Mouse (Mus musculus) CH12.LX (cell line): ENCODE data around the gene 4930447C04Rik. TPM values are rescaled to one million over a fixed set of nuclear protein-coding genes. Genes with fewer than 3 reads are reported as not detected.

Experiments used
- DNase-seq: peaks from one replicate; pipeline ENCODE4 v3.0.0-alpha.2; 2013; ENCODE audit errors: extremely low read depth
- H3K27ac ChIP-seq: 2 replicates; pipeline ENCODE4 v1.5.1; 2012; ENCODE audit warnings: low read depth, mild to moderate bottlenecking, control low read depth, moderate library complexity; ENCODE audit not compliant: insufficient read depth
- H3K27me3 ChIP-seq: replicated peaks from 2 replicates; pipeline ENCODE3; 2012; ENCODE audit warnings: inconsistent platforms
- H3K36me3 ChIP-seq, 2 experiments: replicated peaks in 1 of 2; 2 replicates each; pipeline versions ENCODE3 to v1.6.1; 2012; ENCODE audit warnings: inconsistent platforms in 1 of 2, low read length in 1 of 2, mild to moderate bottlenecking in 1 of 2, mixed read lengths in 1 of 2, moderate library complexity in 1 of 2; ENCODE audit not compliant: control insufficient read depth in 1 of 2, insufficient read depth in 1 of 2
- H3K4me1 ChIP-seq, 2 experiments: 2 replicates each; pipeline ENCODE4 v1.6.1; 2012; ENCODE audit warnings: inconsistent platforms in 1 of 2, moderate library complexity in 1 of 2; ENCODE audit not compliant: insufficient read depth in 2 of 2, control insufficient read depth in 1 of 2
- H3K4me2 ChIP-seq: 2 replicates; pipeline ENCODE4 v1.6.1; 2012; ENCODE audit warnings: low read depth, mild to moderate bottlenecking, control low read depth; ENCODE audit not compliant: poor library complexity, insufficient read depth, severe bottlenecking
- H3K4me3 ChIP-seq, 3 experiments: fragments of 150-350 bp in 1 of 3; sonication (generic) in 1 of 3; replicated peaks in 1 of 3; 2 replicates each; pipeline versions ENCODE3 to v1.5.1; 2011 to 2012; ENCODE audit warnings: low read depth in 2 of 3, low read length in 2 of 3, mild to moderate bottlenecking in 2 of 3, moderate library complexity in 2 of 3, control low read depth in 1 of 3, improper control_type of control experiment in 1 of 3, inconsistent platforms in 1 of 3, mixed read lengths in 1 of 3; ENCODE audit not compliant: poor library complexity in 1 of 3
- H3K79me2 ChIP-seq: replicated peaks from 2 replicates; pipeline ENCODE4 v1.6.1; 2012; ENCODE audit warnings: mild to moderate bottlenecking, moderate library complexity; ENCODE audit not compliant: control insufficient read depth, poor library complexity, insufficient read depth, severe bottlenecking; ENCODE audit errors: extremely low read depth
- H3K9ac ChIP-seq: 2 replicates; pipeline ENCODE4 v1.6.1; 2012; ENCODE audit warnings: low read depth, mild to moderate bottlenecking, control low read depth, moderate library complexity; ENCODE audit not compliant: insufficient read depth
- H3K9me3 ChIP-seq: replicated peaks from 2 replicates; pipeline ENCODE3; 2012; ENCODE audit warnings: low read length, inconsistent platforms, mixed read lengths
- CHD2 ChIP-seq: IDR thresholded peaks from 2 replicates; pipeline ENCODE4 v1.6.1; 2011; ENCODE audit warnings: low read length, improper control_type of control experiment
- E2F4 ChIP-seq: IDR thresholded peaks from 2 replicates; pipeline ENCODE4 v1.6.1; 2011; ENCODE audit warnings: low read depth, low read length, improper control_type of control experiment; ENCODE audit not compliant: insufficient replicate concordance
- ELF1 ChIP-seq: IDR thresholded peaks from 2 replicates; pipeline ENCODE4 v1.6.1; 2014; ENCODE audit warnings: low read depth, mild to moderate bottlenecking, inconsistent platforms, low read length, improper control_type of control experiment
- EP300 ChIP-seq: IDR thresholded peaks from 2 replicates; pipeline ENCODE4 v1.6.1; 2011; ENCODE audit warnings: low read length, improper control_type of control experiment
- ETS1 ChIP-seq: conservative IDR thresholded peaks from 2 replicates; pipeline ENCODE4 v1.6.1; 2012; ENCODE audit warnings: low read depth, mild to moderate bottlenecking, inconsistent platforms, low read length, improper control_type of control experiment, moderate library complexity
- GABPA ChIP-seq: IDR thresholded peaks from 2 replicates; pipeline ENCODE4 v1.6.1; 2012; ENCODE audit warnings: low read depth, low read length, improper control_type of control experiment, inconsistent platforms; ENCODE audit not compliant: insufficient replicate concordance
- HCFC1 ChIP-seq: IDR thresholded peaks from 2 replicates; pipeline ENCODE4 v1.6.1; 2012; ENCODE audit warnings: low read depth, mild to moderate bottlenecking, inconsistent platforms, low read length, improper control_type of control experiment
- IRF4 ChIP-seq: IDR thresholded peaks from 2 replicates; pipeline ENCODE4 v1.6.1; 2014; ENCODE audit warnings: low read depth, mild to moderate bottlenecking, inconsistent platforms, low read length, improper control_type of control experiment
- JUN ChIP-seq: IDR thresholded peaks from 2 replicates; pipeline ENCODE4 v1.6.1; 2011; ENCODE audit warnings: low read depth, mild to moderate bottlenecking, low read length, improper control_type of control experiment, moderate library complexity; ENCODE audit not compliant: insufficient read depth
- JUND ChIP-seq: conservative IDR thresholded peaks from 2 replicates; pipeline ENCODE4 v1.6.1; 2011; ENCODE audit warnings: low read depth, low read length, improper control_type of control experiment
- MAFK ChIP-seq: IDR thresholded peaks from 2 replicates; pipeline ENCODE4 v1.6.1; 2011; ENCODE audit warnings: low read length, improper control_type of control experiment; ENCODE audit not compliant: insufficient replicate concordance
- MAX ChIP-seq: IDR thresholded peaks from 2 replicates; pipeline ENCODE4 v1.6.1; 2011; ENCODE audit warnings: low read length, improper control_type of control experiment
- MAZ ChIP-seq: IDR thresholded peaks from 2 replicates; pipeline ENCODE4 v1.6.1; 2012; ENCODE audit warnings: low read depth, mild to moderate bottlenecking, inconsistent platforms, low read length, improper control_type of control experiment, moderate library complexity
- MEF2A ChIP-seq: IDR thresholded peaks from 2 replicates; pipeline ENCODE4 v1.6.1; 2014; ENCODE audit warnings: low read depth, mild to moderate bottlenecking, inconsistent platforms, low read length, improper control_type of control experiment, borderline replicate concordance
- MXI1 ChIP-seq: IDR thresholded peaks from 2 replicates; pipeline ENCODE4 v1.6.1; 2011; ENCODE audit warnings: mild to moderate bottlenecking, low read depth, low read length, improper control_type of control experiment
- NELFE ChIP-seq: IDR thresholded peaks from 2 replicates; pipeline ENCODE4 v1.6.1; 2011; ENCODE audit warnings: low read depth, low read length, improper control_type of control experiment
- NRF1 ChIP-seq: IDR thresholded peaks from 2 replicates; pipeline ENCODE4 v1.6.1; 2014; ENCODE audit warnings: low read depth, mild to moderate bottlenecking, inconsistent platforms, low read length, improper control_type of control experiment, moderate library complexity
- RAD21 ChIP-seq: IDR thresholded peaks from 2 replicates; pipeline ENCODE4 v1.6.1; 2011; ENCODE audit warnings: low read depth, mild to moderate bottlenecking, low read length, improper control_type of control experiment, moderate library complexity
- TCF12 ChIP-seq: IDR thresholded peaks from 2 replicates; pipeline ENCODE4 v1.6.1; 2014; ENCODE audit warnings: low read depth, mild to moderate bottlenecking, inconsistent platforms, low read length, improper control_type of control experiment
- UBTF ChIP-seq: IDR thresholded peaks from 2 replicates; pipeline ENCODE4 v1.6.1; 2012; ENCODE audit warnings: low read depth, mild to moderate bottlenecking, inconsistent platforms, low read length, improper control_type of control experiment, moderate library complexity
- USF1 ChIP-seq: IDR thresholded peaks from 2 replicates; pipeline ENCODE4 v1.6.1; 2014; ENCODE audit warnings: low read depth, mild to moderate bottlenecking, inconsistent platforms, low read length, improper control_type of control experiment
- USF2 ChIP-seq: conservative IDR thresholded peaks from 2 replicates; pipeline ENCODE4 v1.6.1; 2011; ENCODE audit warnings: low read depth, low read length, improper control_type of control experiment
- ZC3H11A ChIP-seq: IDR thresholded peaks from 2 replicates; pipeline ENCODE4 v1.6.1; 2012; ENCODE audit warnings: low read depth, mild to moderate bottlenecking, inconsistent platforms, low read length, improper control_type of control experiment
- ZKSCAN1 ChIP-seq: IDR thresholded peaks from 2 replicates; pipeline ENCODE4 v1.6.1; 2012; ENCODE audit warnings: low read depth, inconsistent platforms, low read length, improper control_type of control experiment, borderline replicate concordance
- ZMIZ1 ChIP-seq: IDR thresholded peaks from 2 replicates; pipeline ENCODE4 v1.6.1; 2012; ENCODE audit warnings: low read depth, mild to moderate bottlenecking, inconsistent platforms, low read length, improper control_type of control experiment
- dilution Hi-C: fragments of 300-500 bp; cut with MboI; formaldehyde crosslinking; loops from 2 replicates; pipeline ENCODE4 v1.14.3; 2020; ENCODE audit warnings: low sequenced_read_pairs; ENCODE audit not compliant: extremely low pct_unique_long_range_greater_than_20kb, extremely low pct_ligation_motif_present
- in situ Hi-C: fragments of 300-500 bp; cut with MboI; formaldehyde crosslinking; loops from 3 replicates; pipeline ENCODE4 v1.14.3; 2019; ENCODE audit warnings: low sequenced_read_pairs, low pct_ligation_motif_present, low pct_unique_long_range_greater_than_20kb, mixed read lengths
- polyA plus RNA-seq: library from polyadenylated mRNA; unstranded; fragments of >175 nt; gene quantifications from 2 replicates; pipeline ENCODE4 v1.2.1, GENCODE M21; 2012; ENCODE audit warnings: low read depth; ENCODE audit not compliant: insufficient read length
- total RNA-seq, 2 experiments: library from RNA; depleted of rRNA; stranded (reverse); fragments of 300-350 nt in 1 of 2; fragments of >200 nt in 1 of 2; gene quantifications; 2 replicates each; pipeline ENCODE4 v1.2.3; 2012 to 2014

Gene 4930447C04Rik
- total and polyA plus RNA-seq, 3 experiments: 0.52 to 0.89 (median 0.74) TPM

GRCm38 (mm10) chr12:72841500-72841899 is 99.1 kb downstream of the 4930447C04Rik start:
- TF ChIP-seq ZKSCAN1 (no peak), IRF4 (no peak), E2F4 (no peak), HCFC1 (no peak)
- Histone ChIP-seq H3K4me1 (peaks cover 3 to 17% of the 10 kb centered on the region in 2 experiments; a peak in 3 of 4 replicates), H3K36me3 (no peaks in the 10 kb centered on the region), H3K9me3 (peaks cover 10% of the 10 kb centered on the region), H3K27ac (no peak overlapping the region), H3K79me2 (no peaks in the 10 kb centered on the region), H3K4me2 (no peak overlapping the region), H3K27me3 (no peaks in the 10 kb centered on the region), H3K9ac (no peak overlapping the region), H3K4me3 (no peak overlapping the region)
- in situ Hi-C loops: loop anchor here (5.0 to 25.0 kb wide), 2 partner anchors 136 to 671 kb away; no protein-coding TSS in a partner anchor
- dilution Hi-C loops: no loop called here
- no peak for DNase-seq

DNA sequence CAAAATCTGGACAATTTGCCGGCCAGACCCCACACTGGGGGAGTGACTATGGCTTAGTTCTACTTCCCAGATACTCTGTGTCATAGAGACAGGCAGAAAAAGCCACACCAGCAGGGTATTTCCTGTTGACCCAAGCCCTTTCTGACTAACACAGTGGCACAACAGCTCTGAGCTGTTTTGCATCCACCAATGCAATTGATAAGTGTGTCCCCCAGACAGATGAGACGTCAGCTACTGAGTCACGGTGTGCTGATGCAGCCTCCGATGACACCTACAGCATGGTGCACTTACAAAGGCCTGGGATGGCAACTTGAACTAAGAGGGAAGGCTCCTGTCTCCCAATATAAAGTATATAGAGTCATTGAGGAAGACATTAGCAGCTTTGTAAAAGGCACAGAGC is 103.3 kb downstream of the 4930447C04Rik start:
- in situ Hi-C loops: loop anchor here (25.0 kb wide), 1 partner anchor 675 kb away; no protein-coding TSS in a partner anchor
- peaks cover 8% of the 10 kb centered on the region for H3K9me3 ChIP-seq
- H3K27ac ChIP-seq: no peak overlapping the region
- TF ChIP-seq NELFE (no peak), UBTF (no peak), JUND (no peak), GABPA (no peak), ZC3H11A (no peak), RAD21 (no peak), CHD2 (no peak)
- DNase-seq: no peak
- H3K36me3 ChIP-seq: no peaks in the 10 kb centered on the region
- peaks cover 6 to 13% of the 10 kb centered on the region in 2 experiments for H3K4me1 ChIP-seq
- H3K79me2 ChIP-seq: no peaks in the 10 kb centered on the region
- H3K4me2 ChIP-seq: no peak overlapping the region
- H3K27me3 ChIP-seq: no peaks in the 10 kb centered on the region
- dilution Hi-C loops: no loop called here
- H3K9ac ChIP-seq: no peak overlapping the region
- H3K4me3 ChIP-seq: no peak overlapping the region

- Histone ChIP-seq H3K9me3 (peaks cover 2% of the 10 kb centered on the region), H3K4me1 (peaks cover 6 to 13% of the 10 kb centered on the region in 2 experiments), H3K9ac (no peak overlapping the region), H3K79me2 (no peaks in the 10 kb centered on the region), H3K27me3 (no peaks in the 10 kb centered on the region), H3K4me3 (no peak overlapping the region), H3K36me3 (no peaks in the 10 kb centered on the region), H3K4me2 (no peak overlapping the region), H3K27ac (peak overlapping the region; percentile 5)
- dilution Hi-C loops: no loop called here
- DNase-seq: peak; percentile 58
- in situ Hi-C loops: loop anchor here (25.0 kb wide), 1 partner anchor 677 kb away; no protein-coding TSS in a partner anchor
- TF ChIP-seq ETS1 (no peak), ELF1 (no peak), GABPA (no peak), USF1 (no peak), MAFK (peak; percentile 79), MAX (no peak), JUN (no peak), USF2 (no peak), NELFE (no peak), TCF12 (no peak), MAZ (peak; percentile 59; the same call in 1 of the 2 replicates), MXI1 (no peak), E2F4 (no peak), JUND (no peak), MEF2A (no peak), EP300 (no peak), ZMIZ1 (no peak), ZKSCAN1 (no peak), NRF1 (no peak)
These were observed 105.0 kb downstream of the 4930447C04Rik start for GRCm38 (mm10) chr12:72835518-72836015.
